ENCODE assay signal across 8 mouse cellular contexts in the genomic region with DNA sequence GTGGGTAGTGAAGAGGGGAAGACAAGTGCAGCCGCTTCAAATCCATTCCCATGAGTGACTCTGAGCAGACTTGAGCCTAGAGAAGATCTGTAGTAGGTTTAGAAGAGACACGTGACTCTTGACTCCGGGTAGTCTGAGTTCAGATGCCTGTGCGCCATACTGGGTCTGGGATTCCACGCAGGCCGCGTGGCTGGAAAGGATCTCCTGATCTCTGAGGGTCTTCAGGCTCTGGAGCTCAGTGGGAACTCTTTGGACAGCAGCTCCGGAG. TPM values are rescaled to one million over a fixed set of nuclear protein-coding genes. Genes with fewer than 3 reads are reported as not detected.
DNase-seq lines count a peak whose midpoint lies in the region; ATAC-seq and TF ChIP-seq lines count a peak whose summit lies in the region.

No protein-coding gene starts in this region.

- H3K9me3 ChIP-seq in kidney, embryonic 14.5 days (ENCODE audit: control insufficient read depth, low read length), result no peaks in the 10 kb centered on the region
- H3K9me3 ChIP-seq in embryonic facial prominence, embryonic 10.5 days, result no peaks in the 10 kb centered on the region
- no peaks in the 10 kb centered on the region for H3K9me3 ChIP-seq in intestine, postnatal 0 days (ENCODE audit: control insufficient read depth)
- H3K9me3 ChIP-seq in neural tube, embryonic 12.5 days, result no peaks in the 10 kb centered on the region

- peaks cover 2% of the 10 kb centered on the region for H3K27me3 ChIP-seq in kidney, embryonic 14.5 days (ENCODE audit: control insufficient read depth, insufficient read depth, low read length)
- peaks cover 58% of the 10 kb centered on the region for H3K27me3 ChIP-seq in embryonic facial prominence, embryonic 10.5 days (replicated peaks; ENCODE audit: low read depth, poor library complexity, severe bottlenecking)
- H3K27me3 ChIP-seq in intestine, postnatal 0 days (replicated peaks; ENCODE audit: control insufficient read depth, insufficient read depth, low read length), result no peaks in the 10 kb centered on the region
- peaks cover 13% of the 10 kb centered on the region for H3K27me3 ChIP-seq in neural tube, embryonic 12.5 days (replicated peaks)

- H3K4me2 ChIP-seq in kidney, embryonic 14.5 days (replicated peaks; ENCODE audit: low read depth, low read length), result peak overlapping the region; percentile 98
- H3K4me2 ChIP-seq in intestine, postnatal 0 days (replicated peaks; ENCODE audit: low read depth), result peak overlapping the region; percentile 86
- peak overlapping the region; percentile 95 for H3K4me2 ChIP-seq in neural tube, embryonic 12.5 days (replicated peaks)

- H3K9ac ChIP-seq in kidney, embryonic 14.5 days (ENCODE audit: low read depth, low read length), result peak overlapping the region; percentile 45; the same call in 1 of the 2 replicates
- no peak overlapping the region for H3K9ac ChIP-seq in intestine, postnatal 0 days (ENCODE audit: low read depth, low read length)
- H3K9ac ChIP-seq in neural tube, embryonic 12.5 days, result peak overlapping the region; percentile 49; the same call in 1 of the 2 replicates

- H3K4me1 ChIP-seq in kidney, embryonic 14.5 days (ENCODE audit: control insufficient read depth, insufficient read depth, low read length), result peaks cover 23% of the 10 kb centered on the region
- peaks cover 62% of the 10 kb centered on the region for H3K4me1 ChIP-seq in embryonic facial prominence, embryonic 10.5 days
- peaks cover 12% of the 10 kb centered on the region for H3K4me1 ChIP-seq in intestine, postnatal 0 days (replicated peaks; ENCODE audit: control insufficient read depth, insufficient read depth, low read length)
- H3K4me1 ChIP-seq in neural tube, embryonic 12.5 days, result peaks cover 16% of the 10 kb centered on the region

- TF ChIP-seq CTCF in intestine, postnatal 0 days (IDR thresholded peaks at IDR 0.05; ENCODE audit: low read depth), result no peak

- H3K4me3 ChIP-seq in kidney, embryonic 14.5 days (ENCODE audit: low read length), result peak overlapping the region; percentile 49
- H3K4me3 ChIP-seq in embryonic facial prominence, embryonic 10.5 days, result peak overlapping the region; percentile 68
- peak overlapping the region; percentile 41 for H3K4me3 ChIP-seq in intestine, postnatal 0 days (ENCODE audit: low read depth, low read length)
- H3K4me3 ChIP-seq in neural tube, embryonic 12.5 days, result peak overlapping the region; percentile 47

- WGBS in kidney, embryonic 14.5 days, result 16% methylated on average over 8 of the region's 8 CpGs
- WGBS in embryonic facial prominence, embryonic 10.5 days, result 7% methylated on average over 8 of the region's 8 CpGs
- 26% methylated on average over 8 of the region's 8 CpGs for WGBS in intestine, postnatal 0 days
- WGBS in neural tube, embryonic 12.5 days, result 8% methylated on average over 8 of the region's 8 CpGs

- H3K27ac ChIP-seq in kidney, embryonic 14.5 days (ENCODE audit: low read depth, low read length), result no peak overlapping the region
- H3K27ac ChIP-seq in embryonic facial prominence, embryonic 10.5 days (replicated peaks), result peak overlapping the region; percentile 72; the same call in 1 of the 2 replicates
- H3K27ac ChIP-seq in intestine, postnatal 0 days (ENCODE audit: low read depth, low read length), result peak overlapping the region; percentile 60; the same call in 1 of the 2 replicates
- no peak overlapping the region for H3K27ac ChIP-seq in neural tube, embryonic 12.5 days

- H3K36me3 ChIP-seq in kidney, embryonic 14.5 days (ENCODE audit: control insufficient read depth, insufficient read depth, low read length), result no peaks in the 10 kb centered on the region
- H3K36me3 ChIP-seq in embryonic facial prominence, embryonic 10.5 days (replicated peaks), result no peaks in the 10 kb centered on the region
- no peaks in the 10 kb centered on the region for H3K36me3 ChIP-seq in intestine, postnatal 0 days (ENCODE audit: control insufficient read depth, insufficient read depth)
- H3K36me3 ChIP-seq in neural tube, embryonic 12.5 days, result no peaks in the 10 kb centered on the region

- no peak for DNase-seq in kidney, postnatal 10 days
- DNase-seq in embryonic facial prominence, embryonic 10.5 days (ENCODE audit: low spot score), result no peak
- DNase-seq in layer of hippocampus, adult 9-10 months (ENCODE audit: low spot score), result no peak
- DNase-seq in lung, postnatal 14 days, result no peak
- no peak for DNase-seq in adipocyte (ENCODE audit: low spot score)

- peak; percentile 7; the same call in 1 of the 2 replicates for ATAC-seq in kidney, embryonic 14.5 days (ENCODE audit: low FRiP score, low TSS enrichment)
- peak; percentile 2; the same call in 1 of the 2 replicates for ATAC-seq in intestine, postnatal 0 days
- no peak for ATAC-seq in neural tube, embryonic 12.5 days (ENCODE audit: low FRiP score, low read depth)

RNA-seq across cellular contexts. Expression of gene Notch3, which starts 53.5 kb away (rescaled TPM):
- polyA plus RNA-seq in kidney, embryonic 14.5 days (2014; fragmentation: Nextera tagmentation; extraction: Ambion mirVana), result 15.9 and 16.9 TPM in 2 replicates
- polyA plus RNA-seq in embryonic facial prominence, embryonic 10.5 days (2016; fragmentation: Nextera tagmentation; extraction: Ambion mirVana), result 23.7 and 24.5 TPM in 2 replicates
- 2.0 and 2.3 TPM in 2 replicates for polyA plus RNA-seq in intestine, postnatal 0 days (2015; fragmentation: Nextera tagmentation; extraction: Ambion mirVana)
- 17.3 and 17.4 TPM in 2 replicates for polyA plus RNA-seq in neural tube, embryonic 12.5 days (2016; fragmentation: Nextera tagmentation; extraction: Ambion mirVana)

Comparison
In these comparisons a context has a peak if more than half of its experiments do, and no peak if none do; other contexts are left out.
1. H3K27ac ChIP-seq: peak in embryonic facial prominence, embryonic 10.5 days (single experiment) and intestine, postnatal 0 days (single experiment); none in kidney, embryonic 14.5 days (single experiment) and neural tube, embryonic 12.5 days (single experiment).
2. Peak in every context shown above with its lines, with median percentiles within 50 percentile points of each other: H3K4me2 ChIP-seq and H3K4me3 ChIP-seq.